Mouse (Mus musculus) thymus, adult 2 months (tissue): ENCODE data around the gene Oaz2. TPM values are rescaled to one million over a fixed set of nuclear protein-coding genes. Genes with fewer than 3 reads are reported as not detected.

Source experiments
- DNase-seq: peaks from one replicate; pipeline ENCODE4 v3.0.0; 2021
- H3K27ac ChIP-seq: fragments of 200-500 bp; 2 replicates; pipeline ENCODE4 v1.5.1; 2012; ENCODE audit warnings: low read length, control low read depth; ENCODE audit not compliant: control insufficient read depth, insufficient read depth
- H3K27me3 ChIP-seq: fragments of 200-500 bp; 2 replicates; pipeline ENCODE4 v1.6.1; 2012; ENCODE audit warnings: mild to moderate bottlenecking, low read length, moderate library complexity, mixed read lengths; ENCODE audit not compliant: control insufficient read depth, insufficient read depth
- H3K36me3 ChIP-seq: fragments of 200-500 bp; 2 replicates; pipeline ENCODE4 v1.6.1; 2012; ENCODE audit warnings: mild to moderate bottlenecking, low read length, moderate library complexity; ENCODE audit not compliant: control insufficient read depth, insufficient read depth
- H3K4me1 ChIP-seq: fragments of 200-500 bp; replicated peaks from 2 replicates; pipeline ENCODE4 v1.6.1; 2012; ENCODE audit warnings: low read length; ENCODE audit not compliant: control insufficient read depth, insufficient read depth
- H3K4me3 ChIP-seq: fragments of 200-500 bp; 2 replicates; pipeline ENCODE4 v1.5.1; 2012; ENCODE audit warnings: mild to moderate bottlenecking, low read length, control low read depth, moderate library complexity; ENCODE audit not compliant: control insufficient read depth, insufficient read depth
- CTCF ChIP-seq: fragments of 200-500 bp; IDR thresholded peaks from 2 replicates; pipeline ENCODE4 v1.5.1; 2012; ENCODE audit warnings: mild to moderate bottlenecking, control low read depth, low read length, moderate library complexity, borderline replicate concordance; ENCODE audit not compliant: control insufficient read depth, poor library complexity, insufficient read depth; ENCODE audit errors: extremely low read depth
- POLR2A ChIP-seq: fragments of 200-500 bp; IDR thresholded peaks from 2 replicates; pipeline ENCODE4 v1.6.1; 2012; ENCODE audit warnings: mild to moderate bottlenecking, low read length, control low read depth, moderate library complexity; ENCODE audit not compliant: control insufficient read depth, poor library complexity, insufficient read depth; ENCODE audit errors: extremely low read depth
- WGBS: fragments of 180-500 bp; shearing (Covaris S2); methylation state at CpG from one replicate; pipeline ENCODE4 v1.1.7; 2018; 5-methylcytosine and 5-hydroxymethylcytosine counted together
- polyA plus RNA-seq: library from polyadenylated mRNA; depleted of rRNA; stranded (reverse); fragments of >200 nt; gene quantifications from 2 replicates; pipeline ENCODE4 v1.2.3, GENCODE M21; 2012

Oaz2 gene
- polyA plus RNA-seq, 1 experiment = 68.1 TPM

DNA sequence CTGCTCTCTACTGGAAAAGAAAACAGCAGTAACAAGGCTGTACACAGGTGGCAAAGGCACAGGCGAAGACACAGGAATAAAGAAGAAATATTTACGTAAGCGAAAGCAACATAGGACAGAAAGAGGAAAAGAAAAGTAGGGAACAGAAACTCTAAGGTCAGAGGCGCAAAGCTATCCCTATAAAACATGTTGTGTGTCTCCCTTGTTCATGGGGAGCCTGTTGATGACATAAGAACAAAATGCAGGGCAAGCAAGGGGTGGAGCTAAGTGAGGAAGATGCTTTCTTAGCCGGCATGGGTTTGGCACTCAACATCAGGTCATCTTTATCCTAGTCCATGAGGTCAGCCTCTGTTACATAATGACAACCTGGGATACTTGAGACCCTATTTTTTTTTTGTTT, 50.4 kb downstream of the Oaz2 start:
- TF ChIP-seq CTCF (no peak), POLR2A (no peak)

DNA sequence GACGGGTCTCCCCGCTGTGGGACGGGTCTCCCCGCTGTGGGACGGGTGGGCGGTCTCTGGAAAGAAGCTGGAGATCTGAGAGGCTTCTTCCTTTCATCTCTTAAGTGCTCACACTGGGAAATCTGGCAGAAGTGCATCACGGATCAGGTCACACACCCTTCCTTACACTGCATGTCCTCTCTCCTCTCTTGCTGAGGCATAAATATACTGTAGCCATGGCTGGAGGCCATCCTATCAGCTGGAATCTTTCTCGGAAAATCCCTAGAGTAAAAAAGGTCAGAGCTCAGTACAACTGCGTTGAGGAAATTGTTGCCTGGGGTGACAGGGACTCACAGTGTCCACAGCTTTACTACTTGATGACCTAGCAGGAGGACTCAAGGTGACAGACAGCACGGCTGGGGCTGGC, 53.4 kb downstream of the Oaz2 start:
- no peak for TF ChIP-seq POLR2A
- Histone ChIP-seq H3K4me1 (no peaks in the 10 kb centered on the region), H3K36me3 (no peaks in the 10 kb centered on the region), H3K27me3 (no peaks in the 10 kb centered on the region), H3K27ac (no peak overlapping the region), H3K4me3 (no peak overlapping the region)
- no peak for DNase-seq
- 94% methylated on average over 10 of the region's 10 CpGs for WGBS

More for the DNA sequence above, 50.4 kb downstream of the Oaz2 start:
- no peaks in the 10 kb centered on the region for H3K27me3 ChIP-seq
- no peak overlapping the region for H3K4me3 ChIP-seq
- WGBS = 88% methylated on average over 5 of the region's 5 CpGs
- H3K27ac ChIP-seq = no peak overlapping the region
- no peaks in the 10 kb centered on the region for H3K4me1 ChIP-seq
- H3K36me3 ChIP-seq = no peaks in the 10 kb centered on the region
- DNase-seq = no peak

DNA sequence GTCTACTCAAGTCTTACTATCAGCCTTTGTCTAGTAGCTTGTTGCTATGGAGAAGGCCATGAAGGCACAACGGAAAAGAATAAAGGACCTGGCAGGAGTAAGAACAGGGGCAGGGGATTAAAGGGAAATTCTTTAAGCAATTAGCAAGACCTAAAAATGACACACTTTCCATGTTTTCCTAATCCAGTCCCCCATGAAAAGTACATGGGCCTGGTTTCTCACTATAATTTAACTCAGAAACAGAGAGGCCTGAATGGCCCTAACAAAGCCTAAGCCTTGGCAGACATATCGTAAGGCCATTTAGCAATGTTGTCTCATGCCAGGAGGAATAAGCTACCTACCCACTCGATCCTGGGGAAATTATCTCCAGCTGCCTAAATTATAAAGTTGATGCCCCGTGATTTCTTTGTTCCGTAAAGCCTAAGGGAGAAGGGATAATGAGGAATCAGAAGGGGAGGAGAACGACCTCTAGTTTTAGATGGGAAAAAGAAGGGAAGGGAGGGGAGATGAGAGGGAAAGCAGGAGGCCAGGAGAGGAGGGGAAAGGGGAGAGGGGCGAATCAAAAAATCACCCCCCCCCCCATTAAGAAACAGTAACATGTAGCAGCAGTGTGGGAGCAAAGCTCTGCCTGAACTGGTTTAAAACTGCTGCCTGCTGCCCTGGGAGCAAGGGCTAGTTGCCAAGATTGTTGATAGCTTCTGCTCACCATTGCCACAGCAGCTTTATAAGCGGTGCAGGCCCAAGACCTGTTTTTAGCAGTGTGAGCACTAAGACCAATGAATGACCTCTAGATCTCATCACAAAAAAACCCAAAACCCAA, 56.9 kb downstream of the Oaz2 start:
- 93% methylated on average over 8 of the region's 8 CpGs for WGBS
- no peaks in the 10 kb centered on the region for H3K27me3 ChIP-seq
- H3K36me3 ChIP-seq = no peaks in the 10 kb centered on the region
- no peak overlapping the region for H3K4me3 ChIP-seq
- H3K27ac ChIP-seq = no peak overlapping the region
- TF ChIP-seq POLR2A (no peak), CTCF (no peak)
- no peaks in the 10 kb centered on the region for H3K4me1 ChIP-seq
- DNase-seq = no peak

DNA sequence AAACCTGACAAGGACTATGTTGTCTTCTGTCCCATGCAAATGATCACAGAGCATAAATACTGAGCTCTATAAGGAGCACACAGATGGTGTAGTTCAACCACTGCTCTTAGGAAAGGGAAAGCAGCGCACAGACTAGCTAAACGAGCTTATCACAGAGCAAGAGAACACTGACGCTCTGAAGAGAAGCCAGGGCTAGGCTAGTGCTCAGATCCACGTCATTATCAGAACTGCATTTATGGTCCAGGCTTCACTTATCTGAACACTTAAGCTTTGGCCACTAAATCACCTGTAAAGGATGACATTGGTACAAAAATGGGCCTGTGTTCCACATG, 57.5 kb downstream of the Oaz2 start:
- Histone ChIP-seq H3K4me3 (no peak overlapping the region), H3K27me3 (no peaks in the 10 kb centered on the region), H3K36me3 (no peaks in the 10 kb centered on the region), H3K4me1 (no peaks in the 10 kb centered on the region), H3K27ac (no peak overlapping the region)
- WGBS = 82% methylated on average over 4 of the region's 4 CpGs
- TF ChIP-seq POLR2A (no peak), CTCF (no peak)
- no peak for DNase-seq

DNA sequence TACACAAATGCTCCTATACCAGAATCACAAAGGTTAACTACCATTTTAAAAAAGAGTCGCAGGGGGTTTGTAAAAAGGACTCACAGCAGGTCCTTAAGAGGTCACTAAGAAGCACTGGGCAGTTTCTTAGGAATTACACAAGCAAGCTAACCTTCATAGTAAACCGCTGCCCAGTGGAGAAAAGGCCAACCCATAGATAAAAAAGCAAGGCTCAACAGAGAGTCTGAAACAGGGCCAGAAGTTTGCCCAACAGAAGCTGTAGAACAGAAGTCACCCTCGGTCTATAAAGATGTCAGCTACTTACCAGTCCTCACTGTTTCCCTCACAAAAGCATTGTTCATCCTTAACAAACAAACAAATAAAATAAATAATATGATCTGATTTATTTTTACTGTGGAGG, 58.6 kb downstream of the Oaz2 start:
- H3K27me3 ChIP-seq = no peaks in the 10 kb centered on the region
- no peaks in the 10 kb centered on the region for H3K4me1 ChIP-seq
- WGBS = 95% methylated on average over 3 of the region's 3 CpGs
- H3K4me3 ChIP-seq = no peak overlapping the region
- H3K36me3 ChIP-seq = no peaks in the 10 kb centered on the region
- DNase-seq = no peak
- H3K27ac ChIP-seq = no peak overlapping the region
- TF ChIP-seq CTCF (no peak), POLR2A (no peak)

DNA sequence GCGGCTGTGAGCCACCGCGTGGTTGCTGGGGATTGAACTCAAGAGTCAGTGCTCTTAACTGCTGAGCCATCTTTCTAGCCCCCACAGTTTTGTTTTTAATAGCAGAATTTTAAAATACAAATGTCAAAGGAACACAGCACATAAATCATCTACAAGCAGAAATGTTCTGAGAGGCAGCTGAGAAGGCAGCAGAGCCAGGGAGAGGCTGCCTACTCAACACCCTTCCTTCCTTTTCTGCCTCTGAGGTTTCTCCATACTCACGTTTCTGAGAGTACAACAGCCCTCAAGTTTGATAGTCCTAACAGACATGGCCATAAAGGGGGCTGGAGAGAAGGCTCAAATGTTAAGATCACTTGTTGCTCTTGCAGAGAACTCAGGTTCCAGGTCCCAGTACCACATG, 59.7 kb downstream of the Oaz2 start:
- no peak for TF ChIP-seq POLR2A
- TF ChIP-seq CTCF = no peak
- Histone ChIP-seq H3K36me3 (no peaks in the 10 kb centered on the region), H3K27ac (no peak overlapping the region; the same call in 1 of the 2 replicates), H3K4me1 (no peaks in the 10 kb centered on the region), H3K4me3 (no peak overlapping the region), H3K27me3 (no peaks in the 10 kb centered on the region)
- no peak for DNase-seq
- WGBS = 66% methylated on average over 4 of the region's 4 CpGs

DNA sequence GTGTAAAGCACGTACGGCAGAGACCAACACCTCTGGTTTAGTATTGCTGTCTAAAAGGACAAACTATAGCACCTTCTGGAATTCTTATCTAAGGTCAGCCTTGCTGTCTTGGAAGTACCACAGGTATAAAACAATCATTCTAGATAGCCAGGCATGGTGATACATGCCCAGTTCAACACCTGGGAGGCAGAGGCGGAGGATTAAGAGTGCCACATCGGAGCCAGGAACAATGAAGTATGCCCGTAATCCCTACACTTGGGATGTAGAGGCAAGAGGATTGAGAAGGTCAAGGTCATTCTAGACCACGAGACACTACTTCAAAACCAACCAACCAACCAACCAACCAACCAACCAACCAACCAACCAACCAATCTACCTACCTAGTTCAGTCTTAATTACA, 60.8 kb downstream of the Oaz2 start:
- no peak for TF ChIP-seq CTCF
- TF ChIP-seq POLR2A = no peak
- 97% methylated on average over 6 of the region's 6 CpGs for WGBS
- Histone ChIP-seq H3K36me3 (no peaks in the 10 kb centered on the region), H3K27ac (no peak overlapping the region), H3K27me3 (no peaks in the 10 kb centered on the region), H3K4me3 (no peak overlapping the region), H3K4me1 (no peaks in the 10 kb centered on the region)
- DNase-seq = no peak
